Mouse (Mus musculus) T-helper 2 cell (primary cell): Measurements from ENCODE around the gene 6820408C15Rik.

ENCODE experiments used
- in situ Hi-C: fragments of 300-600 bp; cut with MboI, MseI; formaldehyde crosslinking; loops from one replicate; pipeline ENCODE4 v1.15.1; 2025; ENCODE audit warnings: high pct_unique_total_duplicates

The 6820408C15Rik gene

GRCm38 (mm10) chr2:152464570-152465150 lies 49.3 kb downstream of the 6820408C15Rik start, which contains the start of gene Defb23:
Gene Defb23, minus strand, starts transcription at chr2:152464620.
- in situ Hi-C loops = no loop called here

GRCm38 (mm10) chr2:152470973-152471372 lies 55.6 kb downstream of the 6820408C15Rik start:
- in situ Hi-C loops = no loop called here

- in situ Hi-C loops = no loop called here
Observed at GRCm38 (mm10) chr2:152472434-152472833, 57.0 kb downstream of the 6820408C15Rik start.

- in situ Hi-C loops = no loop called here
Observed at GRCm38 (mm10) chr2:152476763-152477162, 61.4 kb downstream of the 6820408C15Rik start, which contains the start of gene Defb20. Gene Defb20, plus strand, starts transcription at chr2:152477063.

GRCm38 (mm10) chr2:152480881-152481280 lies 65.5 kb downstream of the 6820408C15Rik start:
- in situ Hi-C loops = no loop called here

- in situ Hi-C loops = no loop called here
Observed at GRCm38 (mm10) chr2:152481726-152482125, 66.3 kb downstream of the 6820408C15Rik start.

GRCm38 (mm10) chr2:152487024-152487423 lies 71.6 kb downstream of the 6820408C15Rik start:
- in situ Hi-C loops = no loop called here

GRCm38 (mm10) chr2:152490038-152490437 lies 74.7 kb downstream of the 6820408C15Rik start, which contains the start of gene Defb22:
Gene Defb22, minus strand, starts transcription at chr2:152490138.
- in situ Hi-C loops = no loop called here

GRCm38 (mm10) chr2:152493151-152493550 lies 77.8 kb downstream of the 6820408C15Rik start:
- in situ Hi-C loops = no loop called here
